Mouse (Mus musculus) megakaryocyte, embryonic 14.5 days (primary cell): ENCODE data around the gene Foxb1.

ENCODE experiments used
- FLI1 ChIP-seq: IDR thresholded peaks from 2 replicates; pipeline ENCODE4 v1.6.1; 2012; ENCODE audit warnings: low read length, inconsistent platforms, mixed read lengths
- GATA1 ChIP-seq: IDR thresholded peaks from 3 replicates; pipeline ENCODE4 v1.6.1; 2012; ENCODE audit warnings: mixed read lengths, low read length, inconsistent platforms, borderline replicate concordance

GRCm38 (mm10) chr9:69747971-69748370, 12.8 kb downstream of the Foxb1 start:
- TF ChIP-seq GATA1 (no peak), FLI1 (no peak)
